Mouse (Mus musculus): ENCODE measurements around the gene Agrn. TPM values are rescaled to one million over a fixed set of nuclear protein-coding genes. Genes with fewer than 3 reads are reported as not detected.

Gene Agrn
- polyA plus RNA-seq, 1 experiment from 2014 or later = 111 TPM

DNA sequence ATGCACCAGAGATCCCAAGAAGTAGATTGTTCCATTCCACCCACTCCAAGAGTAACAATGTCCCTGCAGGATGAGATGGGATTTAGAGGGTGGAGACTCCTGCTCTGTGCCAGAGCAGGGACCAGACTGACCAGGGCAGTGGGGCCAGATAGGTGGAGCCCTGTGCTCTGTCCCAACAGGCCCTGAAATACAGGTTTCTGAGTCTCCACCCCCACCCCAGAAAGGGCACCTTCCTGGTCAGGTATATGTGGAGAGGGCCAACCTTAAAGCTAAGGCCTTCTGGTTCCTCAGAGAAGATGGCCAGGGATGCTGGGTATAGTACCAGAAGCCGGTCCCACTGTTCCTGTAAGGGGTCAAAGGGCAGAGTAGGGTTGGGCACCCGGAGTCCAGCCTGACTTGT lies 27.0 kb upstream of the Agrn start:
- 91% methylated on average over 2 of the region's 2 CpGs for WGBS
- H3K27ac ChIP-seq (ENCODE audit: low read length) = no peak overlapping the region
- H3K9ac ChIP-seq (replicated peaks; ENCODE audit: low read length) = no peak overlapping the region
- H3K4me2 ChIP-seq (replicated peaks; ENCODE audit: low read depth, low read length) = no peak overlapping the region
- H3K4me1 ChIP-seq (ENCODE audit: insufficient read depth, low read length) = peaks cover 5% of the 10 kb centered on the region
- no peaks in the 10 kb centered on the region for H3K9me3 ChIP-seq (ENCODE audit: low read length)
- H3K36me3 ChIP-seq (ENCODE audit: insufficient read depth, low read length) = peaks cover 3% of the 10 kb centered on the region
- no peak for ATAC-seq (ENCODE audit: low FRiP score, low TSS enrichment)
- no peak overlapping the region for H3K4me3 ChIP-seq (ENCODE audit: low read length)
- H3K27me3 ChIP-seq (ENCODE audit: insufficient read depth, low read length) = no peaks in the 10 kb centered on the region

DNA sequence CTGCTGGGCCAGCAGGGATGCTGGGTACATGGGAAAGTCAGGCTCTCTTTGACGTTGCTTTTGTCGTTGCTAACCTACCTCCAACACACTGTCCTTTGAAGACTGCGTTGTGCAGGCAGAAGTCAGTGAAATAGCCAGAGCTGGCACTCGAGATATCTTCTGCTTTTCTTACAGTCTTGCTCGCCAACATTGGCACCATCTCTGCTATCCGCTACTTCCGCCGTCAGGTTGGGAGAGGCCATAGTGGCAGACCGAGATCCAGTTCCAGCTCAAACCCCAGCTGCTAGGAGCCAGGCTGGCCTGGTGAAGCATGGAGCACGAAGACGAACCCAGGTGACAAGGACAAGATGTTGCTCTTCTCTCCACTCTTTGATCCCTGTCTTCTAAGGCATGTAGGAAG lies 22.6 kb upstream of the Agrn start:
- no peak overlapping the region for H3K9ac ChIP-seq (replicated peaks; ENCODE audit: low read length)
- no peaks in the 10 kb centered on the region for H3K9me3 ChIP-seq (ENCODE audit: low read length)
- H3K4me3 ChIP-seq (ENCODE audit: low read length) = no peak overlapping the region
- 88% methylated on average over 11 of the region's 11 CpGs for WGBS
- H3K4me1 ChIP-seq (ENCODE audit: insufficient read depth, low read length) = no peaks in the 10 kb centered on the region
- no peak overlapping the region for H3K4me2 ChIP-seq (replicated peaks; ENCODE audit: low read depth, low read length)
- no peak overlapping the region for H3K27ac ChIP-seq (ENCODE audit: low read length)
- ATAC-seq (ENCODE audit: low FRiP score, low TSS enrichment) = no peak
- H3K36me3 ChIP-seq (ENCODE audit: insufficient read depth, low read length) = no peaks in the 10 kb centered on the region
- no peaks in the 10 kb centered on the region for H3K27me3 ChIP-seq (ENCODE audit: insufficient read depth, low read length)

DNA sequence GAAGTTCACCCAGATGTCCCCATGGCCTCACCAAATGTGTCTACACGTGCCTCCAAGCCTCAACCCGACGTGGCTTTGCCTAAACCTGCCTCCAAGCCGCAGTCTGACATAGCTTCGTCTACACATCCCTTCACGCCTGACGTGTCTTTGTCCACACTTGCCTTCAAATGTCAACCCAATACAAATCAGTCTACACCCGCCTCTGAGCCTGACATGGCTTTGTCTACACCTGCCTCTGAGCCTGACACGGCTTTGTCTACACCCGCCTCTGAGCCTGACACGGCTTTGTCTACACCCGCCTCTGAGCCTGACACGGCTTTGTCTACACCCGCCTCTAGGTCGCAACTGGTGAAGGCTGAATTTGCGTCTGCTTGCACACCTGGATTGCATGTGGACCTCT lies 20.6 kb upstream of the Agrn start:
- ATAC-seq (ENCODE audit: low FRiP score, low TSS enrichment) = no peak
- no peak overlapping the region for H3K27ac ChIP-seq (ENCODE audit: low read length)
- H3K4me3 ChIP-seq (ENCODE audit: low read length) = no peak overlapping the region
- no peaks in the 10 kb centered on the region for H3K36me3 ChIP-seq (ENCODE audit: insufficient read depth, low read length)
- H3K4me1 ChIP-seq (ENCODE audit: insufficient read depth, low read length) = no peaks in the 10 kb centered on the region
- 77% methylated on average over 16 of the region's 16 CpGs for WGBS
- H3K27me3 ChIP-seq (ENCODE audit: insufficient read depth, low read length) = no peaks in the 10 kb centered on the region
- no peaks in the 10 kb centered on the region for H3K9me3 ChIP-seq (ENCODE audit: low read length)
- H3K9ac ChIP-seq (replicated peaks; ENCODE audit: low read length) = no peak overlapping the region
- H3K4me2 ChIP-seq (replicated peaks; ENCODE audit: low read depth, low read length) = no peak overlapping the region

GRCm38 (mm10) chr4:156217022-156217669 lies 19.9 kb upstream of the Agrn start:
- no peak overlapping the region for H3K4me2 ChIP-seq (replicated peaks; ENCODE audit: low read depth, low read length)
- no peak overlapping the region for H3K9ac ChIP-seq (replicated peaks; ENCODE audit: low read length)
- H3K9me3 ChIP-seq (ENCODE audit: low read length) = no peaks in the 10 kb centered on the region
- WGBS = 79% methylated on average over 16 of the region's 16 CpGs
- no peaks in the 10 kb centered on the region for H3K27me3 ChIP-seq (ENCODE audit: insufficient read depth, low read length)
- H3K4me1 ChIP-seq (ENCODE audit: insufficient read depth, low read length) = no peaks in the 10 kb centered on the region
- no peak for ATAC-seq (ENCODE audit: low FRiP score, low TSS enrichment)
- no peak overlapping the region for H3K27ac ChIP-seq (ENCODE audit: low read length)
- no peaks in the 10 kb centered on the region for H3K36me3 ChIP-seq (ENCODE audit: insufficient read depth, low read length)
- no peak overlapping the region for H3K4me3 ChIP-seq (ENCODE audit: low read length)

- Histone ChIP-seq H3K4me3 (ENCODE audit: low read length) (no peak overlapping the region), H3K36me3 (ENCODE audit: insufficient read depth, low read length) (no peaks in the 10 kb centered on the region), H3K9ac (replicated peaks; ENCODE audit: low read length) (no peak overlapping the region), H3K27ac (ENCODE audit: low read length) (no peak overlapping the region), H3K4me1 (ENCODE audit: insufficient read depth, low read length) (no peaks in the 10 kb centered on the region), H3K27me3 (ENCODE audit: insufficient read depth, low read length) (no peaks in the 10 kb centered on the region), H3K4me2 (replicated peaks; ENCODE audit: low read depth, low read length) (no peak overlapping the region), H3K9me3 (ENCODE audit: low read length) (no peaks in the 10 kb centered on the region)
- ATAC-seq (ENCODE audit: low FRiP score, low TSS enrichment) = no peak
- 86% methylated on average over 2 of the region's 2 CpGs for WGBS
These were observed 18.9 kb upstream of the Agrn start for GRCm38 (mm10) chr4:156216196-156216595.

GRCm38 (mm10) chr4:156215649-156216048 lies 18.4 kb upstream of the Agrn start, which contains the start of gene Perm1:
TSS of gene Perm1 (plus strand) at chr4:156215868.
- H3K4me2 ChIP-seq (replicated peaks; ENCODE audit: low read depth, low read length) = no peak within 1 kb of the TSS
- 72% methylated on average over 4 of the region's 4 CpGs for WGBS
- no peak for ATAC-seq (ENCODE audit: low FRiP score, low TSS enrichment)

DNA sequence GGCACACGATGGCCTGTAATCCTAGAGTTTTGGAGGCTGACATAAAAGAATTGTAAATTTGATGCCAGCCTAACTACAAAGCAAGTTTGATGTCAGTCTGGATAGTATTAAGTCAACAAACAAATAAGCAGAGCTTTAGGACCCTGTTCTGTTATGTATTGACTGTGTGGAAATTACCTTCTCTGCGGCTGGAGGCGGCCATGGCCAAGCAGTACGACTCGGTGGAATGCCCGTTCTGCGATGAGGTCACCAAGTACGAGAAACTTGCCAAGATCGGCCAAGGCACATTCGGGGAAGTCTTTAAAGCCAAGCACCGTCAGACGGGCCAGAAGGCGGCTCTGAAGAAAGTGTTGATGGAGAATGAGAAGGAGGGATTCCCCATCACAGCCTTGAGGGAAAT lies 15.8 kb upstream of the Agrn start:
- ATAC-seq (ENCODE audit: low FRiP score, low TSS enrichment) = no peak
- 91% methylated on average over 13 of the region's 13 CpGs for WGBS

More at GRCm38 (mm10) chr4:156215649-156216048, 18.4 kb upstream of the Agrn start, which contains the start of gene Perm1:
- Histone ChIP-seq H3K9ac (replicated peaks; ENCODE audit: low read length) (no peak within 1 kb of the TSS), H3K4me1 (ENCODE audit: insufficient read depth, low read length) (no peaks in the 10 kb centered on the region), H3K27me3 (ENCODE audit: insufficient read depth, low read length) (no peaks in the 10 kb centered on the region), H3K4me3 (ENCODE audit: low read length) (no peak within 1 kb of the TSS), H3K27ac (ENCODE audit: low read length) (no peak within 1 kb of the TSS), H3K9me3 (ENCODE audit: low read length) (no peaks in the 10 kb centered on the region), H3K36me3 (ENCODE audit: insufficient read depth, low read length) (no peaks in the 10 kb centered on the region)

DNA sequence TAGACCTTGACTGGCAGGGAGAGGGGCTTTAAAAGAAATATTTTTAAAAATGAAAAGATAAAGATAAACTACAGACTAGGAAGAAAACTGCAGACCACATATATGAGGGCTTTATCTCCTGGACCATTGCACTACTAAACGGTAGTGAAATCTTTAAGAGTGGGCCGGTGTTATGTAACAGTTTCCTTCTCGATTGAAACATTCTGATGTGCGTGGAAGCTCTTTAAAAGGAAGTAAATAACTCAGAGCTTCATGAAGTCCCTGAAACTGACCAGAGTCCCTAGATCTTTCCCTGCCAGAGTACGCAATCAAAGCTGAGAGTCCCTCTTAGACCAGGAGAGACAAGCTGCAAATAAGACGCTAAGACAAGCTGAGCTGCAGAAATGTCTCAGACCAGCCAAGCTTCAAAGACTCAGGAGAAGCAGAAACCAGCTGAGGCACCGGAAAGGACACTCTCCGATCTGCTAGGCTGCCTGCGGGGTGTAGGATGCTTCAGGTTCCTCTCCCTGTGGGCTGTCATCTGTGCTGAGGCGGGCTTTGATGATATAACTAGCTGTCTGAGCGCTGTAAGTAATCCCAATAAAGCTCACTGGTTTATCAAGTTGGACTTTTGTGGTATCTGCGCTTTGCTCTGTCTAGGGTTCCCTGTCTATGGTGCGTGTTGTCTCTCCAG lies 12.8 kb upstream of the Agrn start:
- no peak overlapping the region for H3K9ac ChIP-seq (replicated peaks; ENCODE audit: low read length)
- H3K27me3 ChIP-seq (ENCODE audit: insufficient read depth, low read length) = 0 out of 2 replicates have a peak, but pooled peaks cover 2% of the 10 kb centered on the region
- no peak overlapping the region for H3K27ac ChIP-seq (ENCODE audit: low read length)
- no peak overlapping the region for H3K4me2 ChIP-seq (replicated peaks; ENCODE audit: low read depth, low read length)
- no peaks in the 10 kb centered on the region for H3K4me1 ChIP-seq (ENCODE audit: insufficient read depth, low read length)
- no peaks in the 10 kb centered on the region; the same call in 1 of the 2 replicates for H3K36me3 ChIP-seq (ENCODE audit: insufficient read depth, low read length)
- WGBS = 68% methylated on average over 13 of the region's 13 CpGs
- no peak overlapping the region for H3K4me3 ChIP-seq (ENCODE audit: low read length)
- H3K9me3 ChIP-seq (ENCODE audit: low read length) = peaks cover 4% of the 10 kb centered on the region; the same call in 1 of the 2 replicates
- ATAC-seq (ENCODE audit: low FRiP score, low TSS enrichment) = no peak

More for the DNA sequence above, 15.8 kb upstream of the Agrn start:
- H3K27ac ChIP-seq (ENCODE audit: low read length) = no peak overlapping the region
- no peak overlapping the region for H3K4me3 ChIP-seq (ENCODE audit: low read length)
- no peaks in the 10 kb centered on the region for H3K27me3 ChIP-seq (ENCODE audit: insufficient read depth, low read length)
- H3K9ac ChIP-seq (replicated peaks; ENCODE audit: low read length) = no peak overlapping the region
- peaks cover 4% of the 10 kb centered on the region; the same call in 1 of the 2 replicates for H3K9me3 ChIP-seq (ENCODE audit: low read length)
- no peaks in the 10 kb centered on the region; the same call in 1 of the 2 replicates for H3K36me3 ChIP-seq (ENCODE audit: insufficient read depth, low read length)
- no peaks in the 10 kb centered on the region for H3K4me1 ChIP-seq (ENCODE audit: insufficient read depth, low read length)
- H3K4me2 ChIP-seq (replicated peaks; ENCODE audit: low read depth, low read length) = no peak overlapping the region

DNA sequence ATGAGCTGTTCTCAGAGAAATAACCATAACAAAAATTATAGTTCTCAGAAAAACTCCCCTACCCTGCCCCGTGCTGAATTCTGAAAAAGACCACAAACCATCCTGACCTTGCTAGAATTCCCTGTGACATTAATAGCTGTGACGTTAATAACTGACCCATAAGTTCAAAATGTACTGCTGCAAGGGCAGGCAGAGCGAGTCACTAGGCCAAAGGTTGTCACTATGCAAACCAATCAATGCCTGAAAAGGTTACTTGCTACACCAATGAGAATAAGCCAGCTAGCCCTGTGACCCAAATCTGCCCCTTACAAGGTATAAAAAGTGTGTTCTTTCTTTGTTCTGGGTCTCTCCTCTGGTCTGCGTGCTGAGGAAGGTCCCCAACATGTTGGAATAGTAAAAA lies 11.6 kb upstream of the Agrn start:
- H3K27ac ChIP-seq (ENCODE audit: low read length) = no peak overlapping the region
- H3K4me2 ChIP-seq (replicated peaks; ENCODE audit: low read depth, low read length) = no peak overlapping the region
- no peak for ATAC-seq (ENCODE audit: low FRiP score, low TSS enrichment)
- no peaks in the 10 kb centered on the region; the same call in 1 of the 2 replicates for H3K36me3 ChIP-seq (ENCODE audit: insufficient read depth, low read length)
- no peak overlapping the region for H3K4me3 ChIP-seq (ENCODE audit: low read length)
- H3K27me3 ChIP-seq (ENCODE audit: insufficient read depth, low read length) = peaks cover 5% of the 10 kb centered on the region; the same call in 1 of the 2 replicates
- H3K9ac ChIP-seq (replicated peaks; ENCODE audit: low read length) = no peak overlapping the region
- H3K4me1 ChIP-seq (ENCODE audit: insufficient read depth, low read length) = peaks cover 11% of the 10 kb centered on the region
- peaks cover 4% of the 10 kb centered on the region; the same call in 1 of the 2 replicates for H3K9me3 ChIP-seq (ENCODE audit: low read length)
- WGBS = 85% methylated on average over 4 of the region's 4 CpGs
